Mouse (Mus musculus) thymus, postnatal 25 days (tissue): ENCODE data around the gene Atox1.

Experiments used
- DNase-seq: peaks from one replicate; pipeline ENCODE4 v3.0.0; 2022

Gene Atox1

GRCm38 (mm10) chr11:55412680-55413415 is 48.2 kb downstream of the Atox1 start:
- no peak for DNase-seq

GRCm38 (mm10) chr11:55412034-55412433 is 49.0 kb downstream of the Atox1 start:
- no peak for DNase-seq

GRCm38 (mm10) chr11:55410502-55410901 is 50.5 kb downstream of the Atox1 start:
- no peak for DNase-seq

GRCm38 (mm10) chr11:55410005-55410404 is 51.0 kb downstream of the Atox1 start:
- no peak for DNase-seq

GRCm38 (mm10) chr11:55407133-55407532 is 53.9 kb downstream of the Atox1 start:
- no peak for DNase-seq

GRCm38 (mm10) chr11:55405601-55406469 is 55.2 kb downstream of the Atox1 start:
- no peak for DNase-seq

- no peak for DNase-seq
Observed at GRCm38 (mm10) chr11:55404659-55405457, 56.2 kb downstream of the Atox1 start.

GRCm38 (mm10) chr11:55400863-55401262 is 60.2 kb downstream of the Atox1 start:
- DNase-seq = no peak

GRCm38 (mm10) chr11:55398371-55398770 is 62.7 kb downstream of the Atox1 start:
- no peak for DNase-seq

- no peak for DNase-seq
Observed at GRCm38 (mm10) chr11:55397441-55397840, 63.6 kb downstream of the Atox1 start.

GRCm38 (mm10) chr11:55397036-55397435 is 64.0 kb downstream of the Atox1 start:
- DNase-seq = no peak
